Mouse (Mus musculus): ENCODE data around the gene Asic2.

DNA sequence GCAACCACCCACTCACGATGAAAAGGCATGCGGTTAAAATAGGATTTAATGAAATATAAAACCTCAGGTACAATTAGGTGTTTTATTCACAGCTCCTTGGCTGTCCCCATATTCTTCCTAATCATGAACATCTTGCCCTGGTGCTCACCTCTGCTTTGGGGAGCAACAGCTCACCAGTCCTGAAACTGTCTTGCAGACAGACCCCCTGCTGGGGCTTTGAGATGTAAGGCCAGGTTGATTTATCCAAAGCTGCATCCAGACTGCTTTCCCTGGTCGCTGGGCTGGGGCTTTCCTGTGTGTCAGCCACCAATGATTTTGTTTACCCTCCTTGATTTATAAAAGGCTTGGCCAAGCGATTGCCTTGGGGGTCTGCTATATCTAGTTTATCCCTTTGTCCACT is 805.2 kb downstream of the Asic2 start:
- no peak for TF ChIP-seq POLR2A (IDR thresholded peaks at IDR 0.05; ENCODE audit: low read depth, low read length)
- no peak for TF ChIP-seq CTCF (IDR thresholded peaks at IDR 0.05; ENCODE audit: borderline replicate concordance, insufficient read depth, low read length)

Data from embryonic fibroblast, embryonic 13.5 days (primary cell).